Mouse (Mus musculus) right cerebral cortex, postnatal 14 days (tissue): ENCODE data around the gene Stmn1.
A peak's percentile ranks its signal among the peaks of the same experiment; 100 is the strongest.

Experiments used
- DNase-seq: peaks from one replicate; pipeline ENCODE4 v3.0.0; 2022

The Stmn1 gene

GRCm38 (mm10) chr4:134468215-134468575, at the start of gene Stmn1:
Gene Stmn1 (plus strand): TSS chr4:134468320.
- peak; percentile 94 for DNase-seq

- DNase-seq, result no peak
Measured at GRCm38 (mm10) chr4:134421971-134422370, 46.1 kb upstream of the Stmn1 start.

GRCm38 (mm10) chr4:134423949-134424348, 44.2 kb upstream of the Stmn1 start:
- DNase-seq, result no peak

GRCm38 (mm10) chr4:134425088-134425487, 43.0 kb upstream of the Stmn1 start:
- no peak for DNase-seq

- peak; percentile 80 for DNase-seq
Measured at GRCm38 (mm10) chr4:134430381-134431004, 37.6 kb upstream of the Stmn1 start.

- DNase-seq, result no peak
Measured at GRCm38 (mm10) chr4:134432686-134433360, 35.3 kb upstream of the Stmn1 start.

- DNase-seq, result no peak
Measured at GRCm38 (mm10) chr4:134436185-134436584, 31.9 kb upstream of the Stmn1 start.

- DNase-seq, result no peak
Measured at GRCm38 (mm10) chr4:134436659-134437058, 31.5 kb upstream of the Stmn1 start.

GRCm38 (mm10) chr4:134439119-134439518, 29.0 kb upstream of the Stmn1 start:
- DNase-seq, result no peak

- DNase-seq, result no peak
Measured at GRCm38 (mm10) chr4:134439919-134440318, 28.2 kb upstream of the Stmn1 start.

- DNase-seq, result no peak
Measured at GRCm38 (mm10) chr4:134442216-134442615, 25.9 kb upstream of the Stmn1 start.

- no peak for DNase-seq
Measured at GRCm38 (mm10) chr4:134443589-134443988, 24.5 kb upstream of the Stmn1 start.

- DNase-seq, result no peak
Measured at GRCm38 (mm10) chr4:134444949-134445348, 23.2 kb upstream of the Stmn1 start.

GRCm38 (mm10) chr4:134445489-134445888, 22.6 kb upstream of the Stmn1 start:
- DNase-seq, result no peak

- DNase-seq, result no peak
Measured at GRCm38 (mm10) chr4:134447966-134448365, 20.2 kb upstream of the Stmn1 start.

GRCm38 (mm10) chr4:134449595-134450391, 18.3 kb upstream of the Stmn1 start:
- peak; percentile 55 for DNase-seq

- peak; percentile 46 for DNase-seq
Measured at GRCm38 (mm10) chr4:134450392-134451195, 17.5 kb upstream of the Stmn1 start.

- no peak for DNase-seq
Measured at GRCm38 (mm10) chr4:134451484-134451883, 16.6 kb upstream of the Stmn1 start.

- DNase-seq, result no peak
Measured at GRCm38 (mm10) chr4:134453619-134454400, 14.3 kb upstream of the Stmn1 start.

GRCm38 (mm10) chr4:134455310-134455709, 12.8 kb upstream of the Stmn1 start:
- DNase-seq, result no peak

- no peak for DNase-seq
Measured at GRCm38 (mm10) chr4:134457130-134457825, 10.8 kb upstream of the Stmn1 start.

GRCm38 (mm10) chr4:134458856-134459255, 9.3 kb upstream of the Stmn1 start:
- no peak for DNase-seq
